Mouse (Mus musculus): ENCODE measurements around the gene Per3.

- TF ChIP-seq CTCF (IDR thresholded peaks at IDR 0.05; ENCODE audit: control insufficient read depth, insufficient read depth, low read length): no peak
- no peak for TF ChIP-seq POLR2A (IDR thresholded peaks at IDR 0.05; ENCODE audit: borderline replicate concordance, control insufficient read depth, low read depth, low read length)
Observed at GRCm38 (mm10) chr4:151041506-151041905, 3.0 kb downstream of the Per3 start.
